Mouse (Mus musculus) liver, embryonic 14.5 days (tissue): ENCODE results near the gene Cd207. TPM values are rescaled to one million over a fixed set of nuclear protein-coding genes. Genes with fewer than 3 reads are reported as not detected.
"Not testable (repeated sequence)": the region's sequence is repeated elsewhere in the genome, so short reads cannot be mapped to it uniquely, and the experiment has no call there.

Experiments
- ATAC-seq: fragments of 200-750 bp; cut with Nextera tagmentation; 2 replicates; pipeline ENCODE4 v1.8.0; 2017; ENCODE audit warnings: moderate number of reproducible peaks, mild to moderate bottlenecking, moderate library complexity; ENCODE audit not compliant: insufficient read depth
- DNase-seq, 3 experiments: peaks; one replicate each; pipeline ENCODE4 v3.0.0-alpha.2; 2012 to 2013; ENCODE audit warnings: low read depth in 3 of 3, low spot score in 3 of 3
- H3K27ac ChIP-seq: fragments of 300-500 bp; sonication (generic); 2 replicates; pipeline ENCODE4 v1.5.1; 2014; ENCODE audit warnings: moderate library complexity, mild to moderate bottlenecking, control low read depth, inconsistent platforms
- H3K27me3 ChIP-seq: fragments of 300-500 bp; sonication (generic); 2 replicates; pipeline ENCODE4 v1.6.1; 2014; ENCODE audit warnings: mild to moderate bottlenecking, low read length, moderate library complexity; ENCODE audit not compliant: control insufficient read depth, insufficient read depth
- H3K36me3 ChIP-seq: fragments of 300-500 bp; sonication (generic); replicated peaks from 2 replicates; pipeline ENCODE4 v1.6.1; 2014; ENCODE audit warnings: low read depth; ENCODE audit not compliant: control insufficient read depth, insufficient read depth
- H3K4me1 ChIP-seq, 2 experiments: fragments of 200-500 bp in 1 of 2; fragments of 300-500 bp in 1 of 2; sonication (generic) in 1 of 2; replicated peaks; 2 replicates each; pipeline ENCODE4 v1.6.1; 2012 to 2014; ENCODE audit warnings: antibody characterized with exemption in 1 of 2, inconsistent platforms in 1 of 2, low read length in 1 of 2; ENCODE audit not compliant: control insufficient read depth in 2 of 2, insufficient read depth in 2 of 2
- H3K4me2 ChIP-seq: fragments of 300-500 bp; sonication (generic); 2 replicates; pipeline ENCODE4 v1.6.1; 2014; ENCODE audit warnings: low read depth, mild to moderate bottlenecking, control low read depth, moderate library complexity
- H3K4me3 ChIP-seq, 2 experiments: fragments of 200-500 bp in 1 of 2; fragments of 300-500 bp in 1 of 2; sonication (generic) in 1 of 2; 2 replicates each; pipeline ENCODE4 v1.5.1; 2012 to 2014; ENCODE audit warnings: low read depth in 2 of 2, low read length in 2 of 2, mild to moderate bottlenecking in 2 of 2, control low read depth in 1 of 2, inconsistent platforms in 1 of 2, moderate library complexity in 1 of 2; ENCODE audit not compliant: insufficient read depth in 1 of 2
- H3K9ac ChIP-seq: fragments of 300-500 bp; sonication (generic); replicated peaks from 2 replicates; pipeline ENCODE4 v1.6.1; 2014; ENCODE audit warnings: mild to moderate bottlenecking, control low read depth, moderate library complexity
- H3K9me3 ChIP-seq: fragments of 300-500 bp; sonication (generic); 2 replicates; pipeline ENCODE4 v1.6.1; 2016; ENCODE audit warnings: low read length, mixed read lengths; ENCODE audit not compliant: control insufficient read depth
- CTCF ChIP-seq: IDR thresholded peaks from 2 replicates; pipeline ENCODE4 v1.5.1; 2016; ENCODE audit warnings: antibody characterized with exemption, low read depth, control low read depth
- EP300 ChIP-seq: IDR thresholded peaks from 2 replicates; pipeline ENCODE4 v1.6.1; 2016; ENCODE audit warnings: antibody characterized with exemption, low read depth
- WGBS: fragments of 180-500 bp; shearing (Covaris S2); extraction: QIAGEN DNeasy Blood & Tissue Kit; methylation state at CpG from one replicate; pipeline ENCODE4 v1.1.7; 2014; ENCODE audit not compliant: insufficient replicate concordance; 5-methylcytosine and 5-hydroxymethylcytosine counted together
- polyA plus RNA-seq, 2 experiments: library from polyadenylated mRNA; depleted of rRNA in 1 of 2; stranded (reverse) in 1 of 2; unstranded in 1 of 2; fragments of >200 nt; fragmentation: Nextera tagmentation in 1 of 2; extraction: Ambion mirVana in 1 of 2; gene quantifications; 2 replicates each; pipeline versions ENCODE4 v1.2.1 to v1.2.3; 2012 to 2014

The Cd207 gene
- polyA plus RNA-seq, 2 experiments: 0.17 to 0.33 TPM

DNA sequence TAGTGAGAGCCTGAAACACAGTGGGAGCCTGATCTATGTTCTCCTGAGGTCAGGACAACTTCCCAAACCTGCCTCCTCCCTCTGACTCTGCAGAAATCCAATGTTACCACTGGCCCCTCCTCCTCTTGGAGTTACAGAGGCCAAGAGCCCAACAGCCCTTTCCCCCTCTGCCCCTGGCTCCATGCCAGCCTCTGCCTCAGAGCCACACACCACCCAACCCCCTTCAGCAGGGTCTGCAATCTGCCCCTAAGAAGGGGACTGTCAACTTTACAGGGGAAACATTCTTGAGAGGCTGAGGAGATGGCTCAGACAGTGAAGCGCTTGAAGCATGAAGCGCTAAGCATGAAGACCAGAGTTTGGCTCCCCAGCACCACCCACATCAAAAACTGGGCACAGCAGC is 21.6 kb downstream of the Cd207 start, which contains the start of gene Clec4f:
TSS of gene Clec4f (minus strand) at position 101 of the 400 bp plus-strand sequence.
- no peak within 1 kb of the TSS for H3K4me3 ChIP-seq
- H3K36me3 ChIP-seq: no peaks in the 10 kb centered on the region
- no peak within 1 kb of the TSS for H3K27ac ChIP-seq
- no peak for DNase-seq
- no peak for TF ChIP-seq CTCF
- H3K4me1 ChIP-seq: no peaks in the 10 kb centered on the region
- WGBS: 82% methylated on average over 2 of the region's 2 CpGs
- no peaks in the 10 kb centered on the region for H3K9me3 ChIP-seq
- H3K9ac ChIP-seq: no peak within 1 kb of the TSS
- H3K4me2 ChIP-seq: no peak within 1 kb of the TSS
- H3K27me3 ChIP-seq: no peaks in the 10 kb centered on the region
- no peak for ATAC-seq

DNA sequence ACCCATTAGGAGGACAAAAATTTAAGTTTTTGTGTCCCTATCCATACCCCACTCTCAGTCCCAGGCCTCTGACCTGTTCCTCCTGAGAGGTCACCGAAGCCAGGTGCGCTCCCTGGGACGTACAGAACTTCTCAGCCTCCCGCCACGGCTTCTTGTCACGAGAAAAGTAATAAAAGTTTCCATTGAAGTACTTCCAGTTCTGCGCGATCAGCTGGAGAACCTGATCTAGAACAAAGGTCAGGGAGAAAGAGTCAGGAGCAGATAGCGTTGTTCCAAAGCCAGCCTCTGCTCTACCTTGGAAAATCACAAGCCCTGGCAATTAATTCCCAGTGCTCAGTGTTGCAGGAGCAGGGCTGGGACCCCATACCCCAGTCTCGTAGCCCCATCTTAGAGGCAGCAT is 30.9 kb downstream of the Cd207 start:
- no peak overlapping the region for H3K27ac ChIP-seq
- DNase-seq: no peak
- no peak for ATAC-seq
- H3K4me1 ChIP-seq: no peaks in the 10 kb centered on the region
- H3K4me3 ChIP-seq: no peak overlapping the region
- no peak for TF ChIP-seq CTCF
- TF ChIP-seq EP300: no peak
- H3K36me3 ChIP-seq: no peaks in the 10 kb centered on the region
- no peaks in the 10 kb centered on the region for H3K27me3 ChIP-seq
- WGBS: 72% methylated on average over 10 of the region's 10 CpGs
- no peaks in the 10 kb centered on the region for H3K9me3 ChIP-seq
- no peak overlapping the region for H3K9ac ChIP-seq
- no peak overlapping the region for H3K4me2 ChIP-seq

DNA sequence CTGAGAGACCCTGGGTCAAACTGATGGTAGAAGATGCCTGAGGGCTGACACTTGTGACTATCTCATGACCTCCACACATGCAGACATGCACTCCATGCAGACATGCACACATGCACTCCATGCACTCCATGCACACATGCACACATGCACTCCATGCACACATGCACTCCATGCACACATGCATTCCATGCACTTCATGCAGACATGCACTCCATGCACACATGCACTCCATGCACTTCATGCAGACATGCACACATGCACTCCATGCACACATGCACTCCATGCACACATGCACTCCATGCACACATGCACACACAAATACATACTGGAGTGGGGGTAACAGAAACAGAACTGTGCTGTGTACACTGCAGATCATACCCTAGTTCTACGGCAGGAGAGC is 42.3 kb downstream of the Cd207 start:
- peaks cover 0 to 2% of the 10 kb centered on the region in 2 experiments; a peak in 1 of 4 replicates for H3K4me1 ChIP-seq
- TF ChIP-seq EP300 (no peak), CTCF (no peak)
- no peak overlapping the region for H3K9ac ChIP-seq
- no peaks in the 10 kb centered on the region for H3K9me3 ChIP-seq
- no peak overlapping the region for H3K27ac ChIP-seq
- ATAC-seq: no peak
- no peak overlapping the region for H3K4me3 ChIP-seq
- WGBS: 50% methylated on average over 1 of the region's 1 CpGs
- H3K36me3 ChIP-seq: no peaks in the 10 kb centered on the region
- H3K4me2 ChIP-seq: no peak overlapping the region
- DNase-seq: no peak
- H3K27me3 ChIP-seq: no peaks in the 10 kb centered on the region

DNA sequence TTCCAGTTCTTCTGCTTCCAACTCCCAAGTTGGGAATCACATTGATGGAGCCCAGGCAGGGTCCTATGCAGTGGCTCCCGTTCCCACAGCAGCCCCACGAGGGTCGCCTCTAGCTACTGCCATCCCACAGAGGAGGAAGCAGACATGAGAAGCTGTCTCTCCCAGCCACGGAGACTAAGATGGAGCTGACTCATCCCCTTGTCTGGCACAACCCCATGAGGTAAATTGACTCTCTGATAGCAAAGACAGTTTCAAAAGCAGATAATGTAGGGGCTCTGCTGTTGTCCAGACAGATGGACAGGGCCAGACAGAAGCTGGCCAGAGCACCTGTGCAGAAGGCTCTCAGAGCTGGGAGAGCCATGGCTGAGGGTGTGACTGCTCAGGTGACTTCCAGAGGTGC is 43.0 kb downstream of the Cd207 start:
- H3K27me3 ChIP-seq, H3K27ac ChIP-seq, DNase-seq, H3K4me2 ChIP-seq, H3K9me3 ChIP-seq, H3K4me1 ChIP-seq, H3K9ac ChIP-seq, H3K36me3 ChIP-seq, ATAC-seq, H3K4me3 ChIP-seq: not testable (repeated sequence)
- WGBS: 18% methylated on average over 4 of the region's 4 CpGs

DNA sequence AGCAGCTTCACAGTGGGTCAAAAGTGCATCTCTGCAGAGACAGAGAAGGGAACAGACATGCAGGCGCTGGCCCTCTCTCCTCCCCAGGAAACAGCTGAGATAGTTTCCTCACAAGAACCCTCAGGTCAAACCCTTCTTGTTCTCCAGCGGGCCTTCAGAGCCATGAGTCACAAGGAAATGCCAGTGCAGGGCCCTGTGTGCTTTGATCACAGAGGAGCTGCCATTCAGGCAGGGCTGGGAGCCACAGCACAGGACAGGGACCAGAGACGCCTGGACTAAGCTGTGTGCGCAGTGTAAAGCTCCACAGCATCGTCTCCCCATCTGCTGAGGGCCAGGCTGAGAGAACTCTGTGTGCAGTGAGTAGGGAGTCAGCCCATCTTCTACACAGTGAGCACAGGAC is 43.6 kb downstream of the Cd207 start:
- not testable (repeated sequence) for H3K4me1 ChIP-seq, H3K4me3 ChIP-seq, ATAC-seq, H3K36me3 ChIP-seq, H3K27ac ChIP-seq, H3K9ac ChIP-seq, H3K4me2 ChIP-seq, DNase-seq, H3K9me3 ChIP-seq, H3K27me3 ChIP-seq
- WGBS: 30% methylated on average over 5 of the region's 5 CpGs

DNA sequence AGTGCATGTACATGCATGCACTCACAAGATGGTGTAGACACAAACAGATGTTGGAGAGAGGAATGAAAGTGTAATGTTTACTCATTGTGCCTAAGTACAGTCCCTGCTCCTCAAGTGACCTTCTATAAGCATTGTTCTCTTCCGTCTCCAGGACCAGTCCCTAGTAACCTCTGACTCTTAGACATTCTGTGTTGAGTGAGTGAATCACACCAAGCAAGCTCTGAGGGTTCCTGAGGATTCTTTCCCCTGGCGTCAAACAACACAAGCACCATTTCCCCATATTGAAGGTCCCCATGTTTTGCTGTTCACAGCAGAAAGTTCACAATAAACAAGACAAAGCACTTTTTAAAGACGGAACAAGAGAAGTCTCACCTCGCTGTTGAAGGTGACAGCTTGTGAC is 45.8 kb downstream of the Cd207 start:
- no peaks in the 10 kb centered on the region for H3K27me3 ChIP-seq
- WGBS: 65% methylated on average over 4 of the region's 4 CpGs
- DNase-seq (no peak), ATAC-seq (no peak)
- no peak overlapping the region for H3K9ac ChIP-seq
- no peak overlapping the region for H3K4me3 ChIP-seq
- H3K9me3 ChIP-seq: no peaks in the 10 kb centered on the region
- no peak overlapping the region for H3K27ac ChIP-seq
- peaks cover 0 to 2% of the 10 kb centered on the region in 2 experiments; a peak in 1 of 4 replicates for H3K4me1 ChIP-seq
- TF ChIP-seq CTCF: no peak
- no peak for TF ChIP-seq EP300
- no peaks in the 10 kb centered on the region for H3K36me3 ChIP-seq
- H3K4me2 ChIP-seq: no peak overlapping the region
